Mouse (Mus musculus): Measurements from ENCODE around the gene Ndufa8. TPM values are rescaled to one million over a fixed set of nuclear protein-coding genes. Genes with fewer than 3 reads are reported as not detected.

Gene Ndufa8
- polyA plus RNA-seq, 1 experiment from 2014 or later, result 383 TPM

- 68% methylated on average over 2 of the region's 2 CpGs for whole genome bisulfite sequencing
Measured at GRCm38 (mm10) chr2:35996753-35997152, 52.5 kb downstream of the Ndufa8 start.

DNA sequence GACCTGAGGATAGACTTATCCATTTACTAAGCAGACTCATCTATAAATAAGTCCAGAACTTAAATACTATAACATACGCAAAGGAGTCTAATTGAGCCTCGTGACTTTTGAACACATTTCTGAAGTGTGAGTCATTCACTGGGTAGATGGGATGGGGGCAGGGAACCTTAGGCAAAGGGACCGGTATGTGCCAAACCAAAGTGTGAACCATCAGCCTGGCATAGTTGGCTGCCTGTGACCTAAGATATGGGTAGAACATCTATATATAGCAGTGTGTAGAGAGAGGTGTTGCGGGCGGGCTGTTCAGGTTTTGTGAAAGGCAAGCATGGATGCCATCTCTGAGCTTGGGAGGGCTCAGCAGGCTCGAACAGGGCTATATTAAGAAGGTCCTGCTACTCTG is 54.9 kb downstream of the Ndufa8 start:
- no peak overlapping the region for H3K4me2 ChIP-seq (ENCODE audit: low read length)
- H3K36me3 ChIP-seq (ENCODE audit: insufficient read depth, low read length), result no peaks in the 10 kb centered on the region
- 76% methylated on average over 6 of the region's 6 CpGs for WGBS
- no peaks in the 10 kb centered on the region for H3K4me1 ChIP-seq (replicated peaks; ENCODE audit: insufficient read depth, low read length)
- H3K27ac ChIP-seq, result no peak overlapping the region
- H3K9me3 ChIP-seq (replicated peaks; ENCODE audit: low read length), result no peaks in the 10 kb centered on the region
- H3K9ac ChIP-seq (ENCODE audit: low read depth, low read length), result no peak overlapping the region
- no peak overlapping the region for H3K4me3 ChIP-seq (replicated peaks; ENCODE audit: low read depth, low read length)
- H3K27me3 ChIP-seq (ENCODE audit: insufficient read depth, low read length), result no peaks in the 10 kb centered on the region
- ATAC-seq (replicated peaks; ENCODE audit: low FRiP score, low read depth) (no peak), DNase-seq (ENCODE audit: low spot score) (no peak)
- no peak for TF ChIP-seq CTCF (IDR thresholded peaks at IDR 0.05; ENCODE audit: low read depth)

More at GRCm38 (mm10) chr2:35996753-35997152, 52.5 kb downstream of the Ndufa8 start:
- H3K4me3 ChIP-seq (replicated peaks; ENCODE audit: low read depth, low read length), result no peak overlapping the region
- no peak for DNase-seq (ENCODE audit: low spot score)
- H3K4me2 ChIP-seq (ENCODE audit: low read length), result no peak overlapping the region
- no peak overlapping the region for H3K9ac ChIP-seq (ENCODE audit: low read depth, low read length)
- H3K27me3 ChIP-seq (ENCODE audit: insufficient read depth, low read length), result no peaks in the 10 kb centered on the region
- H3K27ac ChIP-seq, result no peak overlapping the region
- H3K4me1 ChIP-seq (replicated peaks; ENCODE audit: insufficient read depth, low read length), result no peaks in the 10 kb centered on the region
- TF ChIP-seq CTCF (IDR thresholded peaks at IDR 0.05; ENCODE audit: low read depth), result no peak
- no peaks in the 10 kb centered on the region for H3K36me3 ChIP-seq (ENCODE audit: insufficient read depth, low read length)
- ATAC-seq (replicated peaks; ENCODE audit: low FRiP score, low read depth), result no peak
- H3K9me3 ChIP-seq (replicated peaks; ENCODE audit: low read length), result no peaks in the 10 kb centered on the region

- ATAC-seq (replicated peaks; ENCODE audit: low FRiP score, low read depth), result no peak
- no peak overlapping the region for H3K4me3 ChIP-seq (replicated peaks; ENCODE audit: low read depth, low read length)
- H3K9ac ChIP-seq (ENCODE audit: low read depth, low read length), result no peak overlapping the region
- no peak for DNase-seq (ENCODE audit: low spot score)
- WGBS, result 76% methylated on average over 2 of the region's 2 CpGs
- no peak overlapping the region for H3K27ac ChIP-seq
- no peaks in the 10 kb centered on the region for H3K9me3 ChIP-seq (replicated peaks; ENCODE audit: low read length)
- no peaks in the 10 kb centered on the region for H3K27me3 ChIP-seq (ENCODE audit: insufficient read depth, low read length)
- H3K36me3 ChIP-seq (ENCODE audit: insufficient read depth, low read length), result no peaks in the 10 kb centered on the region
- TF ChIP-seq CTCF (IDR thresholded peaks at IDR 0.05; ENCODE audit: low read depth), result no peak
- no peaks in the 10 kb centered on the region for H3K4me1 ChIP-seq (replicated peaks; ENCODE audit: insufficient read depth, low read length)
- no peak overlapping the region for H3K4me2 ChIP-seq (ENCODE audit: low read length)
Measured at GRCm38 (mm10) chr2:35993481-35993880, 55.7 kb downstream of the Ndufa8 start.

DNA sequence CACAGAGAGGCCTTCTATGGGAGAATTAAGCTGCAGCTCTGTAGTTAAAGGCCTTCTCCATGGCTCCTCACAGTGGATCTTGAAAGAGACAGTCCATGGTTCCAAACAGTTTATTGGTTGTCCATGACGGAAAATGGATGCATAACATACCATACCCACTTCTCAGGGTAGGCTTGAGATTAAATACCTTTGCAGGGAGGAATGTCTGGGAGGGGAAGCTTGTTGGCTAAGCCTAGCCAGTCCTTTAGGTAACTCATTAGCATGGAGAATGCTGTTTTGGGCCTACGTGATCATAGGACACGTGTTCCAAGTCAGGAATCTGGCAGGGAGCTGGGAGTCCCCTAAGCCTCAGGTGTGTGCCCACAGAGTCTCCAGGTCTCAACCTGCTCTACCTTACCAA is 56.9 kb downstream of the Ndufa8 start:
- DNase-seq (ENCODE audit: low spot score) (no peak), ATAC-seq (replicated peaks; ENCODE audit: low FRiP score, low read depth) (no peak)
- no peak for TF ChIP-seq CTCF (IDR thresholded peaks at IDR 0.05; ENCODE audit: low read depth)
- Histone ChIP-seq H3K4me3 (replicated peaks; ENCODE audit: low read depth, low read length) (no peak overlapping the region), H3K4me1 (replicated peaks; ENCODE audit: insufficient read depth, low read length) (no peaks in the 10 kb centered on the region), H3K27ac (no peak overlapping the region), H3K27me3 (ENCODE audit: insufficient read depth, low read length) (no peaks in the 10 kb centered on the region), H3K9me3 (replicated peaks; ENCODE audit: low read length) (no peaks in the 10 kb centered on the region), H3K36me3 (ENCODE audit: insufficient read depth, low read length) (no peaks in the 10 kb centered on the region), H3K9ac (ENCODE audit: low read depth, low read length) (no peak overlapping the region), H3K4me2 (ENCODE audit: low read length) (no peak overlapping the region)
- 92% methylated on average over 3 of the region's 3 CpGs for WGBS

Other genes with a start within 250 kb of the Ndufa8 start
- gene Ttll11, start 69.5 kb downstream of the Ndufa8 start, polyA plus RNA-seq (2015; fragmentation: Nextera tagmentation; extraction: Ambion mirVana), result 1.2 and 1.5 TPM in 2 replicates
- gene Morn5, start 52 bp upstream of the Ndufa8 start, polyA plus RNA-seq (2015; fragmentation: Nextera tagmentation; extraction: Ambion mirVana), result 0.27 and 0.62 TPM in 2 replicates
- gene Lhx6, start 56.0 kb upstream of the Ndufa8 start, polyA plus RNA-seq (2015; fragmentation: Nextera tagmentation; extraction: Ambion mirVana), result 1.5 and 1.7 TPM in 2 replicates
- gene Mrrf, start 87.0 kb upstream of the Ndufa8 start, polyA plus RNA-seq (2015; fragmentation: Nextera tagmentation; extraction: Ambion mirVana), result 25.4 and 28.6 TPM in 2 replicates
- gene Rbm18, start 87.4 kb upstream of the Ndufa8 start, polyA plus RNA-seq (2015; fragmentation: Nextera tagmentation; extraction: Ambion mirVana), result 59.8 and 62.5 TPM in 2 replicates
- 41.9 and 42.0 TPM in 2 replicates for gene Ptgs1, start 181.0 kb upstream of the Ndufa8 start, polyA plus RNA-seq (2015; fragmentation: Nextera tagmentation; extraction: Ambion mirVana)